Mouse (Mus musculus) cerebellum, adult 2 months (tissue): ENCODE measurements around the gene Snx6.
"Not testable (repeated sequence)": the region's sequence is repeated elsewhere in the genome, so short reads cannot be mapped to it uniquely, and the experiment has no call there.

Source experiments
- CTCF ChIP-seq: fragments of 200-500 bp; IDR thresholded peaks from 2 replicates; pipeline ENCODE4 v1.5.1; 2011; ENCODE audit warnings: low read depth, mild to moderate bottlenecking, control low read depth, low read length, moderate library complexity, borderline replicate concordance; ENCODE audit not compliant: insufficient read depth
- POLR2A ChIP-seq: fragments of 200-500 bp; IDR thresholded peaks from 2 replicates; pipeline ENCODE4 v1.6.1; 2011; ENCODE audit warnings: low read length, control low read depth, borderline replicate concordance; ENCODE audit not compliant: insufficient read depth

- TF ChIP-seq POLR2A, CTCF: not testable (repeated sequence)
These were observed 78.0 kb downstream of the Snx6 start for GRCm38 (mm10) chr12:54717516-54717915.
